24 mouse cellular contexts compared by ENCODE assay signal in genomic region chr6:94236899-94237298, GRCm38 (mm10). TPM values are rescaled to one million over a fixed set of nuclear protein-coding genes. Genes with fewer than 3 reads are reported as not detected.
A peak's percentile ranks its signal among the peaks of the same experiment; 100 is the strongest.
DNase-seq lines count a peak whose midpoint lies in the region; ATAC-seq and TF ChIP-seq lines count a peak whose summit lies in the region.
"Had no signal": no experiment of that assay in that cellular context is flagged by ENCODE, and none has a peak within 500 bp of the region (broad histone marks: within the 10 kb centered on the region; RNA-seq: fewer than 3 reads in every experiment).

No protein-coding gene starts in this region.

- ATAC-seq in heart, embryonic 13.5 days (ENCODE audit: extremely low read depth, insufficient number of reproducible peaks, low FRiP score, low TSS enrichment) = no peak
- ATAC-seq in lung, postnatal 0 days = no peak
- no peak for ATAC-seq in midbrain, embryonic 15.5 days (replicated peaks)
- ATAC-seq: CD4-positive, CD25-positive, alpha-beta regulatory T cell, adult 4 months; forebrain, embryonic 14.5 days; forebrain, postnatal 0 days; intestine, postnatal 0 days had no signal

- peaks cover 10% of the 10 kb centered on the region for H3K36me3 ChIP-seq in heart, adult 2 months (ENCODE audit: control insufficient read depth, insufficient read depth, low read length)
- no peaks in the 10 kb centered on the region for H3K36me3 ChIP-seq in heart, embryonic 13.5 days
- H3K36me3 ChIP-seq in lung, postnatal 0 days (ENCODE audit: insufficient read depth, low read length) = no peaks in the 10 kb centered on the region
- H3K36me3 ChIP-seq in midbrain, embryonic 15.5 days (replicated peaks) = no peaks in the 10 kb centered on the region
- H3K36me3 ChIP-seq: embryonic facial prominence, embryonic 12.5 days; embryonic facial prominence, embryonic 15.5 days; hindbrain, embryonic 12.5 days; hindbrain, embryonic 15.5 days had no signal

- H3K9ac ChIP-seq in heart, adult 2 months (ENCODE audit: low read depth, low read length) = no peak overlapping the region
- peak overlapping the region; percentile 61; the same call in 1 of the 2 replicates for H3K9ac ChIP-seq in heart, embryonic 13.5 days
- H3K9ac ChIP-seq in lung, postnatal 0 days (replicated peaks; ENCODE audit: low read depth) = no peak overlapping the region
- H3K9ac ChIP-seq in midbrain, embryonic 15.5 days = no peak overlapping the region
- H3K9ac ChIP-seq: embryonic facial prominence, embryonic 12.5 days; embryonic facial prominence, embryonic 15.5 days; forebrain, postnatal 0 days; hindbrain, embryonic 12.5 days; hindbrain, embryonic 15.5 days had no signal

- WGBS in heart, adult 2 months = 49% methylated on average over 2 of the region's 2 CpGs
- WGBS in heart, embryonic 13.5 days = 61% methylated on average over 2 of the region's 2 CpGs
- 65% methylated on average over 2 of the region's 2 CpGs for WGBS in lung, postnatal 0 days
- WGBS in midbrain, embryonic 15.5 days = 88% methylated on average over 2 of the region's 2 CpGs

- DNase-seq in heart, adult 2 months = no peak
- DNase-seq in heart, postnatal 10 days = no peak
- DNase-seq in heart, adult 8-10 months (ENCODE audit: low spot score) = no peak
- DNase-seq in lung, postnatal 0 days (ENCODE audit: low spot score) = no peak
- no peak for DNase-seq in lung, postnatal 4 days
- DNase-seq: adrenal gland, adult 2 months; adrenal gland, postnatal 14 days; cerebellum, adult 11 months; cerebellum, adult 2 months; cerebellum, adult 9-11 months; cerebellum, postnatal 25 days; forebrain, postnatal 0 days; gastrocnemius, postnatal 36 days; kidney, adult 2 months had no signal

- H3K4me1 ChIP-seq in heart, adult 2 months (ENCODE audit: control insufficient read depth, insufficient read depth, low read length) = peaks cover 25% of the 10 kb centered on the region
- H3K4me1 ChIP-seq in heart, embryonic 13.5 days = peaks cover 84% of the 10 kb centered on the region
- H3K4me1 ChIP-seq in lung, postnatal 0 days (ENCODE audit: insufficient read depth, low read depth, low read length) = peaks cover 11% of the 10 kb centered on the region; the same call in 1 of the 2 replicates
- H3K4me1 ChIP-seq in midbrain, embryonic 15.5 days = peaks cover under 1% of the 10 kb centered on the region
- H3K4me1 ChIP-seq: hindbrain, embryonic 15.5 days had no signal

- TF ChIP-seq EP300 in heart, adult 2 months (IDR thresholded peaks at IDR 0.05; ENCODE audit: insufficient read depth, low read depth, low read length) = 0 out of 2 replicates have a peak, but pooled peaks have one; percentile 35
- peak; percentile 86 for TF ChIP-seq EP300 in lung, postnatal 0 days (IDR thresholded peaks at IDR 0.05)

- no peaks in the 10 kb centered on the region for H3K9me3 ChIP-seq in heart, embryonic 13.5 days
- H3K9me3 ChIP-seq in lung, postnatal 0 days (ENCODE audit: low read length) = no peaks in the 10 kb centered on the region
- H3K9me3 ChIP-seq in midbrain, embryonic 15.5 days = no peaks in the 10 kb centered on the region
- H3K9me3 ChIP-seq: embryonic facial prominence, embryonic 12.5 days; embryonic facial prominence, embryonic 15.5 days; hindbrain, embryonic 12.5 days; hindbrain, embryonic 15.5 days had no signal

- no peaks in the 10 kb centered on the region for H3K27me3 ChIP-seq in heart, adult 2 months (ENCODE audit: control insufficient read depth, insufficient read depth, low read length)
- no peaks in the 10 kb centered on the region for H3K27me3 ChIP-seq in heart, embryonic 13.5 days (replicated peaks)
- no peaks in the 10 kb centered on the region for H3K27me3 ChIP-seq in lung, postnatal 0 days (replicated peaks; ENCODE audit: insufficient read depth, low read length)
- no peaks in the 10 kb centered on the region for H3K27me3 ChIP-seq in midbrain, embryonic 15.5 days (replicated peaks)
- H3K27me3 ChIP-seq: embryonic facial prominence, embryonic 12.5 days; embryonic facial prominence, embryonic 15.5 days; hindbrain, embryonic 12.5 days; hindbrain, embryonic 15.5 days had no signal

- TF ChIP-seq CTCF in heart, adult 2 months (IDR thresholded peaks at IDR 0.05) = no peak
- no peak for TF ChIP-seq CTCF in lung, postnatal 0 days (IDR thresholded peaks at IDR 0.05)

- peak overlapping the region; percentile 24; the same call in 1 of the 2 replicates for H3K4me2 ChIP-seq in heart, embryonic 13.5 days
- no peak overlapping the region for H3K4me2 ChIP-seq in lung, postnatal 0 days (replicated peaks; ENCODE audit: low read depth, low read length)
- H3K4me2 ChIP-seq in midbrain, embryonic 15.5 days = no peak overlapping the region
- H3K4me2 ChIP-seq: embryonic facial prominence, embryonic 12.5 days; embryonic facial prominence, embryonic 15.5 days; hindbrain, embryonic 12.5 days; hindbrain, embryonic 15.5 days had no signal

- intact Hi-C loops in heart, adult 2 months (cut with DNase I) = no loop called here
- intact Hi-C loops in heart, postnatal 10 days (cut with DNase I) = no loop called here

- TF ChIP-seq POLR2A in heart, adult 2 months (IDR thresholded peaks at IDR 0.05; ENCODE audit: insufficient read depth, low read depth, low read length) = no peak

- no peak overlapping the region for H3K4me3 ChIP-seq in heart, adult 2 months
- no peak overlapping the region for H3K4me3 ChIP-seq in heart, embryonic 13.5 days
- H3K4me3 ChIP-seq in lung, postnatal 0 days (ENCODE audit: low read depth, low read length) = no peak overlapping the region
- H3K4me3 ChIP-seq in midbrain, embryonic 15.5 days = no peak overlapping the region
- H3K4me3 ChIP-seq: embryonic facial prominence, embryonic 12.5 days; embryonic facial prominence, embryonic 15.5 days; hindbrain, embryonic 12.5 days; hindbrain, embryonic 15.5 days had no signal

- H3K79me2 ChIP-seq in heart, adult 2 months (replicated peaks; ENCODE audit: control insufficient read depth, insufficient read depth, low read length) = peaks cover 6% of the 10 kb centered on the region

- peak overlapping the region; percentile 34 for H3K27ac ChIP-seq in heart, adult 2 months
- peak overlapping the region; percentile 48 for H3K27ac ChIP-seq in heart, embryonic 13.5 days (replicated peaks)
- H3K27ac ChIP-seq in lung, postnatal 0 days (ENCODE audit: low read length) = no peak overlapping the region
- H3K27ac ChIP-seq in midbrain, embryonic 15.5 days = no peak overlapping the region
- H3K27ac ChIP-seq: embryonic facial prominence, embryonic 12.5 days; embryonic facial prominence, embryonic 15.5 days; hindbrain, embryonic 12.5 days; hindbrain, embryonic 15.5 days had no signal

RNA-seq across cellular contexts. Expression of gene Magi1, which starts 46.8 kb away (rescaled TPM):
- total RNA-seq in heart, adult 2 months (2021) = 10 to 100 TPM; 14.0 to 16.5 TPM
- 4.1 and 5.8 TPM in 2 replicates for polyA plus RNA-seq in heart, adult 2 months (2012; rRNA removed)
- total RNA-seq in heart, postnatal 10 days (2021) = 10 to 100 TPM; 28.5 to 28.7 TPM
- 7.3 and 7.5 TPM in 2 replicates for polyA plus RNA-seq in heart, embryonic 13.5 days (2015; fragmentation: Nextera tagmentation; extraction: Ambion mirVana)
- 10 to 100 TPM; 11.3 to 16.5 (median 15.2) TPM for total RNA-seq in heart, adult 8-10 months (2022)
- 10.7 and 12.9 TPM in 2 replicates for polyA plus RNA-seq in lung, postnatal 0 days (2015; fragmentation: Nextera tagmentation; extraction: Ambion mirVana)
- 35.0 and 38.2 TPM in 2 replicates for polyA plus RNA-seq in midbrain, embryonic 15.5 days (2015; fragmentation: Nextera tagmentation; extraction: Ambion mirVana)
- total RNA-seq: MEL had no signal

Comparison
In these comparisons a context has a peak if more than half of its experiments do, and no peak if none do; other contexts are left out.
1. H3K27ac ChIP-seq: peak in heart, adult 2 months (single experiment) and heart, embryonic 13.5 days (single experiment); none in lung, postnatal 0 days (single experiment) and midbrain, embryonic 15.5 days (single experiment).